Mouse (Mus musculus) neural tube, embryonic 12.5 days (tissue): ENCODE measurements at regions not wholly inside any gene's neighbourhood (a gene's known extent, or its start where the extent isn't known, plus 50 kb on each side); places are given as distances from the start of the nearest gene placed in this dataset.

Experiments
- ATAC-seq: fragments of 200-750 bp; cut with Nextera tagmentation; 2 replicates; pipeline ENCODE4 v1.8.0; 2017; ENCODE audit warnings: low read depth, mild to moderate bottlenecking, moderate TSS enrichment, moderate library complexity; ENCODE audit not compliant: low FRiP score
- H3K27ac ChIP-seq: fragments of 300-500 bp; sonication (generic); 2 replicates; pipeline ENCODE4 v1.5.1; 2016
- H3K27me3 ChIP-seq: fragments of 300-500 bp; sonication (generic); replicated peaks from 2 replicates; pipeline ENCODE4 v1.6.1; 2016; ENCODE audit warnings: mild to moderate bottlenecking
- H3K36me3 ChIP-seq: fragments of 300-500 bp; sonication (generic); 2 replicates; pipeline ENCODE4 v1.6.1; 2016; ENCODE audit warnings: mild to moderate bottlenecking
- H3K4me1 ChIP-seq: fragments of 300-500 bp; sonication (generic); 2 replicates; pipeline ENCODE4 v1.6.1; 2016
- H3K4me2 ChIP-seq: fragments of 300-500 bp; sonication (generic); replicated peaks from 2 replicates; pipeline ENCODE4 v1.6.1; 2016; ENCODE audit warnings: mild to moderate bottlenecking
- H3K4me3 ChIP-seq: fragments of 300-500 bp; sonication (generic); 2 replicates; pipeline ENCODE4 v1.5.1; 2016
- H3K9ac ChIP-seq: fragments of 300-500 bp; sonication (generic); 2 replicates; pipeline ENCODE4 v1.6.1; 2016; ENCODE audit warnings: mild to moderate bottlenecking
- H3K9me3 ChIP-seq: fragments of 300-500 bp; sonication (generic); 2 replicates; pipeline ENCODE4 v1.6.1; 2016; ENCODE audit warnings: mild to moderate bottlenecking
- WGBS: fragments of 180-500 bp; shearing (Covaris S2); methylation state at CpG from one replicate; pipeline ENCODE4 v1.1.7; 2016; 5-methylcytosine and 5-hydroxymethylcytosine counted together

DNA sequence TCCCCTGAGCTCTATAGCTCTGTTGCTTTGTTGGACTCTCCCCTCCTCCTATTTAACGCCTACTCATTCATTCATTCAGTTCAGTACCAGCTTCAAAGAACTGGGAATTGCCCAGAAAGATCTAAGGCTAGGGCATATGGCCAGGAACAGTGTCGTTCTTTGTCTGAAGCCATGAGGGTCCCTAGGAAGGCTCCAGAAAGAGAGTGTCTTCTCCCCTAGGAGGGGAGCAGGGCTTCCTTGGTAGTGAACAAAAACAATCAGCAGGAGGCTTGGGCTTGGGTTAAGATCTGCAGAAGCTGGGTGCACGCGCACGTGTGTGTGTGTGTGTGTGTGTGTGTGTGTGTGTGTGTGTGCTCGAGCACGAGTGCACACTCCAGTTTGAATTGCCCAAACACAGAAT is 142.7 kb downstream of the Tex36 start:
- Histone ChIP-seq H3K4me1 (peaks cover 8% of the 10 kb centered on the region), H3K9ac (no peak overlapping the region), H3K27ac (no peak overlapping the region), H3K4me2 (no peak overlapping the region), H3K36me3 (no peaks in the 10 kb centered on the region), H3K9me3 (no peaks in the 10 kb centered on the region), H3K4me3 (no peak overlapping the region), H3K27me3 (no peaks in the 10 kb centered on the region)
- WGBS, result 64% methylated on average over 7 of the region's 7 CpGs
- ATAC-seq, result no peak

DNA sequence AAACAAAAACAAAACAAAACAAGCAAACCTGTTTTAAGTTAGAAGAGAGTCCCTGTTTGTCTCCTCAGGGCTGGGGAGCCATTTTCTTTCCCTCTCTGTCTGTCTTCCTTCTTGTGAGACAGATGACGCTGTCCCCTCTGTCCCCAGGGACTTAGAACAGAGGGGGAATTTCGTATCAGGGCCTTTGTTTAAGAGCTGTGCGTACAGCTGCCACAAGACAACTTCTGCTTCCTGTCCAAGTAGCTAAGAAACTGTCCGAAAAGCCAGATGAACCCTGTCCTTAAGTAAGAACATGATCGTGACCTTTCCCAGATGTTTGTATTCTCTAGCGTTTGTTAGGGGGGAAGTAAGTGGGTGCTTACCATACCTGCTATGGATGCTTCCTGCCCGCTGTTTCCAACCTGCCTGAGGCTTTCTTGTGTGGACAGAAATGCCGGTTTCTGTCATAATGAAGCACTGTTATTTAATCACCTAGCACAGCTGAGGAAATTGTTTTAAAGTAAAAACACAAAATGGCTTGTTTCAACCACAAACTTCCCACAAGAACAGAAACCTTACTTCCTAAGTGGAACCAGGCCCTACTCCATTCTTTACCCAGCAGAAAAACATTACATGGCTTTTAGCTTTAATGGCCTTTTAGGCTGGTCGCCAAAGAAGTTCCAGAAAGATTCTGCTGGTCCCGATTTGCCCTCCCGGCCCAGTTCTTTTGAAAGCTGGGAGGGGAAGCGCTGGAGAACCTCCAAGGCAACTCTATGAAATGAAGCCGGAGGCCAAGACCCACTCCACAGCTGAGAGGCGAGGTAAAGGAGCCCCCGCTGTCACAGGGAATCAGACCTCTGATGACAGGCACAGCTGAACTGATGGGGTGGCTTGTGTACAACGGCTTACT is 144.3 kb downstream of the Tex36 start:
- H3K4me2 ChIP-seq, result no peak overlapping the region
- no peak overlapping the region for H3K4me3 ChIP-seq
- no peaks in the 10 kb centered on the region for H3K9me3 ChIP-seq
- H3K36me3 ChIP-seq, result no peaks in the 10 kb centered on the region
- peaks cover 8% of the 10 kb centered on the region for H3K4me1 ChIP-seq
- ATAC-seq, result no peak
- WGBS, result 59% methylated on average over 16 of the region's 16 CpGs
- no peaks in the 10 kb centered on the region for H3K27me3 ChIP-seq
- no peak overlapping the region for H3K27ac ChIP-seq
- H3K9ac ChIP-seq, result no peak overlapping the region

DNA sequence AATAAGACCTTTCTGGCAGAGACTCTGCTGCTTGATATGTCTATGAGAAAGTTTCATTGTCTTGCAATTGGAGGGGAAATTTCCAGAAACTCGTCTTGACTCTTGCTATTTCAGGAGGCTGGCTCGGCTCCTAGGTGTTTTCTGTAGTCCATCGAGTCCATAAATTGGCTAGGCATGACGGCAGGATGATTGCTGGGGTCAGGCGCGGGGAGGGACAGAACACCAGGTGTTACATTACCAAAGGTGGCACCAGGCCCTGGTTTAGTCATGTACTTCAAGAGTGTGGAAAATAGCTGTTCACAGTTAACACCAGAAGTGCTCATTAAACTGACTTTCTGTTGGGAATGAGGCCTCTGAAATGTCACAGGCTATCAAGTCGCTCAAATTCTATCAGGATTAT is 151.7 kb downstream of the Tex36 start:
- Histone ChIP-seq H3K4me1 (no peaks in the 10 kb centered on the region), H3K4me3 (no peak overlapping the region), H3K9me3 (no peaks in the 10 kb centered on the region), H3K36me3 (no peaks in the 10 kb centered on the region), H3K27me3 (no peaks in the 10 kb centered on the region), H3K27ac (no peak overlapping the region), H3K9ac (no peak overlapping the region), H3K4me2 (no peak overlapping the region)
- WGBS, result 86% methylated on average over 7 of the region's 7 CpGs
- no peak for ATAC-seq

DNA sequence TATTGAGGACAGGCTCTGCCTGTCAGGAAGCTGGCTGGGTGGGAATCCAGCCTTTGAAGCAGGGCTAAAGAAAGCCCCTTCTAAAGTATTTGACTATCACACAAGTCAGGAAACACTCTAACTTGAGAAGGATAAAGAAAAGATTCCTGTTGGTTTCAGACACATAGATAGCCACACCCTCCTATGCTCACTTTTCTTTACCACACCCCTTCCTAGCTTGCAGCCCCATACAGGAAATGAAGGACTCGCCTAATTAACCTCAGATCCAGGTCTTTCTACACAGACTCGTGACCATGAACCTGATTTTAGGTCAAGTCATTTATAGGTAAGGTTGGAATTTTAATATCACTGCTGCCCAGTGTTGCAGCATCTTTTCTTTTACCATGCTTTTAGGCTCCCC is 154.9 kb downstream of the Tex36 start:
- Histone ChIP-seq H3K9me3 (no peaks in the 10 kb centered on the region), H3K36me3 (no peaks in the 10 kb centered on the region), H3K4me2 (no peak overlapping the region), H3K27ac (no peak overlapping the region), H3K4me3 (no peak overlapping the region), H3K4me1 (no peaks in the 10 kb centered on the region), H3K27me3 (no peaks in the 10 kb centered on the region), H3K9ac (no peak overlapping the region)
- 45% methylated on average over 2 of the region's 2 CpGs for WGBS
- ATAC-seq, result no peak

DNA sequence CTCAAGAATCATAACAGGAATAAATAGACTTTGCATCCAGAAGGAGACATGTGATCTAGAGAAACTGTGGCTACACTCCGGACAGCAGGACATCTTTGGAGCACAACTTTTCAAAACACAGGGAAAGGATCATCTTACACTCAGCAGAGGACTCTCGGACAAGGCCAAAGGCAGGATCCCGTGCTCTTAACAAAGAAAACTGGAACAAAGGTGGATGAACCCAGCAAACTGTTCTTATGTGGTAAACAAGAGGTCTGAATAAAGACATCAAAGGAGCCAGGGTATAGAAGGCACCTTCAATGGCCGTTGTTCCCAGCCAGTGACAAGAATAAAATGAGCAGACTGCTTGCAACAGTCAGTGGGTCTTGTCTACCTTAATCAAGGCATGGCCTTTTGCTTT is 160.3 kb downstream of the Tex36 start:
- H3K4me3 ChIP-seq, result no peak overlapping the region
- H3K9ac ChIP-seq, result no peak overlapping the region
- no peak overlapping the region for H3K27ac ChIP-seq
- H3K4me2 ChIP-seq, result no peak overlapping the region
- no peaks in the 10 kb centered on the region for H3K9me3 ChIP-seq
- WGBS, result 8% methylated on average over 4 of the region's 4 CpGs
- H3K4me1 ChIP-seq, result peaks cover 17% of the 10 kb centered on the region
- H3K27me3 ChIP-seq, result no peaks in the 10 kb centered on the region
- no peaks in the 10 kb centered on the region for H3K36me3 ChIP-seq
- ATAC-seq, result no peak

DNA sequence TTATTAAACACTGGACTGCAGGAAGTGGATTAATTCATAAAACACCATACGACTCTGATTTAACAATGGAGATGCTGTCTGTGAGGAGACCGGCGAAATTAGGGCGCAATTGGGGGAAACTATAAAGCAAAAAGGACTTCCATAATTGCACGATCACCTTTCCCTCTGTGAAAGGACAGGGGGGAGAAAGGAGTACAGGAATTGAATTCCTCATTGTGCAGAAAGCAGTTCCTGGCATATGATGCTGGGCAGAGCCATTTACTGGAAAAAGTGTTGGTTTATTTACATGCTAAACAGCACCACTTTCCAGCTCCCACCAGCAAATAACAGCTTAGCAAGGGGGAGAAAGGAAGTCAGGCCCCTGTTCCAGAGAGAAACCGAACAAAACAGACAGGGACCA is 160.8 kb downstream of the Tex36 start:
- 56% methylated on average over 6 of the region's 6 CpGs for WGBS
- no peak for ATAC-seq
- H3K9me3 ChIP-seq, result no peaks in the 10 kb centered on the region
- H3K4me1 ChIP-seq, result peaks cover 17% of the 10 kb centered on the region
- H3K4me3 ChIP-seq, result no peak overlapping the region
- no peak overlapping the region for H3K27ac ChIP-seq
- H3K27me3 ChIP-seq, result no peaks in the 10 kb centered on the region
- no peaks in the 10 kb centered on the region for H3K36me3 ChIP-seq
- no peak overlapping the region for H3K4me2 ChIP-seq
- H3K9ac ChIP-seq, result no peak overlapping the region

DNA sequence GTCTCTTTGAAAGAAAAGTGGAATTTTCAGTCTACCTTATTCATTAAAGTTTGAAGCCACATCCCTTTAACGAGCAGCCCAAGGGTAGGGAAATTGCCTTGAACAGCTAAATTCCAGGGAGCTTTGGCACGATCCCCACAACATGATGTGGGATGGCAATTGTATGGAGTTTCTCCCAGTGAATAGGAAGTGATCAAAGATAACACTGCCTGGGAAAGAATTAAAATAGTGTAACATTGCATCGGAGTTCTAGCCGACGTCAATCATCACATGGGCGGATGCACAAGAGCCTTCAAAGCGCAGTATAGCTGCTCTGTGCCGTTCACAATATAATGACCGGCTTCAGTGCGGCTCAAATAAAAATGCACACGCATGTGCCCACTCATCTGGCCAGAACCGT is 161.2 kb downstream of the Tex36 start:
- Histone ChIP-seq H3K27ac (no peak overlapping the region), H3K9me3 (no peaks in the 10 kb centered on the region), H3K4me3 (no peak overlapping the region), H3K4me1 (peaks cover 17% of the 10 kb centered on the region), H3K36me3 (no peaks in the 10 kb centered on the region), H3K4me2 (no peak overlapping the region), H3K9ac (no peak overlapping the region), H3K27me3 (no peaks in the 10 kb centered on the region)
- ATAC-seq, result no peak
- WGBS, result 55% methylated on average over 12 of the region's 12 CpGs

DNA sequence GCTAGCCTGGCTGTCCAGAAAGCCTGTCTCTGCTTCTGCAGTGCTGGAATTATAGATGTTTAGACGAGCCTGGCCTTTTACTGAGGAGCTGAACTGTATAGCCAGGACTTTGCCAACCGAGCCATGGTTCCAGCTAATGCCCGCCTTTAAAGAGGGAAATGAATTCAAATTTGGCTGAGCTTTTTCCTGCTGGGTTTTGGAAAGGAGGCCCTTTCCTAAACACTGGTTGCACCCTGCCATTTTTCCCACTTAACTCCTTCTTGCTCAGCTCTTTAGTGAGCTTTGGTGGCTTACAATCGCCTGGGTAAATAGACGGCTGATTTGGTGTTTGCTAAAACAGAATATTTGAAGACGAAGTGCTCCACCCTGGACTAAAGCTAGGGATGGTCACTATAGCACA is 161.9 kb downstream of the Tex36 start:
- Histone ChIP-seq H3K27ac (no peak overlapping the region), H3K36me3 (no peaks in the 10 kb centered on the region), H3K4me3 (no peak overlapping the region), H3K9ac (no peak overlapping the region), H3K4me1 (peaks cover 17% of the 10 kb centered on the region), H3K4me2 (no peak overlapping the region), H3K27me3 (no peaks in the 10 kb centered on the region), H3K9me3 (no peaks in the 10 kb centered on the region)
- 80% methylated on average over 6 of the region's 6 CpGs for WGBS
- ATAC-seq, result no peak

DNA sequence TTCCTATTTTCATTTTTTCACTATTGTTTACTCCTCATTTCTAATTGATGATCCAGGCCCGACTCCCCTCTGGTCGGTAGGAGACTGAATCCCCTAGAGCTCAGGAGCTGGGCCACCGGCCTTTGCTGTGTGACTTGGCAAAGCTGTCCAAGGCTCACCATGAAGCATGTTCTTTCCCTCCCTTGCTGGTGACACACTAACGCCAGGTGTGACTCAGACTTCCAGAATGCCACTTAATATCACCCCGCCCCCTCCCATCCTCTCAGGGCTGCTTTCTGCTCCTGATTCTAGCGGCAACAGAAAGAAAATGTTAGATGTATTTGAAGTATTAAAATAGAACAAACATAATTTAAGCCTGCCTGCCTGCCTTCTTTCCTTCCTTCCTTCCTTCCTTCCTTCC is 163.3 kb downstream of the Tex36 start:
- Histone ChIP-seq H3K9ac (no peak overlapping the region), H3K9me3 (no peaks in the 10 kb centered on the region), H3K27me3 (no peaks in the 10 kb centered on the region), H3K36me3 (no peaks in the 10 kb centered on the region), H3K27ac (no peak overlapping the region), H3K4me3 (no peak overlapping the region), H3K4me2 (no peak overlapping the region), H3K4me1 (peaks cover 17% of the 10 kb centered on the region)
- 67% methylated on average over 6 of the region's 6 CpGs for WGBS
- no peak for ATAC-seq

DNA sequence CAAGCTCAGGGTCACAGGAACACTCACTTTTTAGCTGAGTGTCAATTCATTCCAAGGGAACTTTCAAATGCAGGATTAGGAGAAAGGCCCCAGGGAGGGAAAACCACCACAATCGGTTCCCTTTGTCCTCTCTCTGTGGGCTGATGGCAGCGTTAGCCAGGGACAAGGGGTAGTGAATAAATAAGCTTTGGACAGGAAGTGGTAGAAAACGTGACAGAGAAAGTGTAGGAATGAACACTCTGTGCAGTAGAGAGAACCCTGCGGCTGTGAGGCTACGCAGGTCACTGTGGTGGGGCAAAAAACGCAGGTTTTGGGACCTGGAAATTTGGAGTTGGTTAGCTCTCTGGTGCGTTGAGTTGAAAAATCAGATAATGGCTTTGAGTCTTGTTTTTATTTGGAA is 164.1 kb downstream of the Tex36 start:
- H3K36me3 ChIP-seq, result no peaks in the 10 kb centered on the region
- H3K27me3 ChIP-seq, result no peaks in the 10 kb centered on the region
- no peaks in the 10 kb centered on the region for H3K9me3 ChIP-seq
- ATAC-seq, result no peak
- 17% methylated on average over 7 of the region's 7 CpGs for WGBS
- H3K4me1 ChIP-seq, result peaks cover 17% of the 10 kb centered on the region
- no peak overlapping the region for H3K4me3 ChIP-seq
- no peak overlapping the region for H3K27ac ChIP-seq
- H3K4me2 ChIP-seq, result no peak overlapping the region
- no peak overlapping the region for H3K9ac ChIP-seq

DNA sequence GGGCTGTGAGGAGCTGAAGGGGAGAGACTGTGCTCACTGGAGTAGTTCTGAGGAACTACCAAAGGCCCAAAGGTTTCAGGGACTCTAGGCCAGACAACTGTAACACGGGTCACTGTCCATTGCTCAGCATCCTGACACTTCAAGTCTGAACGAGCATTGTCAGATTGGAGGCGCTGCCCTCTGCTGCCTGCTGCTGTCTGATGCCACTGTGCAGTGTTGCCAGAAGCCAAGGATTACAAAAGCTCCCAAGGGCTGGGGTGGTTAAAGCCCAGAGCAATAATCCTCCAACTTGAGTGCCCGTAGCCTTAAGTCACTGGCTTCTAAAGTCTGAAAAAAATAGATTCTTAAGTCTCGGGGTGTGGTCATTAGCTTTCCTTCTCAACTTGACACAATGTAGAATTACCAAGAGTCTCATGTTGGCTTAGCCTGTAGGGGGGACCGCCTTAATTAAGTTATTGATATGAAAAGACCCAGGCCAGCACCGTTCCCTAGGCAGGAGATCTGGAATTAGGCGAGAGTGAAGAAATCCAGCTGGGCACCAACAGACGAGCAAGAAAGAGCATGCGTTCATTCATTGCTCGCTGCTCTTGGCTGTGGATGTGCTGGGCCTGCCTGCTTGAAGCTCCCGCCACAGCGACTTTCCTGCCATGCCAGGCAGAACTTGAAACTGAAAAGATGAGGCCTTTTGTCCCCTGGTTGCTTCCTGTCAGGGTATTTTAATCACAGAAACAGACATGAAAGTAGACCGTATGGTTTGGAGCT is 166.2 kb downstream of the Tex36 start:
- 77% methylated on average over 14 of the region's 14 CpGs for WGBS
- no peak overlapping the region for H3K9ac ChIP-seq
- H3K4me1 ChIP-seq, result peaks cover 9% of the 10 kb centered on the region
- no peak overlapping the region for H3K4me2 ChIP-seq
- H3K9me3 ChIP-seq, result peaks cover under 1% of the 10 kb centered on the region; the same call in 1 of the 2 replicates
- H3K27me3 ChIP-seq, result no peaks in the 10 kb centered on the region
- no peak overlapping the region for H3K4me3 ChIP-seq
- no peaks in the 10 kb centered on the region for H3K36me3 ChIP-seq
- no peak for ATAC-seq
- H3K27ac ChIP-seq, result no peak overlapping the region

DNA sequence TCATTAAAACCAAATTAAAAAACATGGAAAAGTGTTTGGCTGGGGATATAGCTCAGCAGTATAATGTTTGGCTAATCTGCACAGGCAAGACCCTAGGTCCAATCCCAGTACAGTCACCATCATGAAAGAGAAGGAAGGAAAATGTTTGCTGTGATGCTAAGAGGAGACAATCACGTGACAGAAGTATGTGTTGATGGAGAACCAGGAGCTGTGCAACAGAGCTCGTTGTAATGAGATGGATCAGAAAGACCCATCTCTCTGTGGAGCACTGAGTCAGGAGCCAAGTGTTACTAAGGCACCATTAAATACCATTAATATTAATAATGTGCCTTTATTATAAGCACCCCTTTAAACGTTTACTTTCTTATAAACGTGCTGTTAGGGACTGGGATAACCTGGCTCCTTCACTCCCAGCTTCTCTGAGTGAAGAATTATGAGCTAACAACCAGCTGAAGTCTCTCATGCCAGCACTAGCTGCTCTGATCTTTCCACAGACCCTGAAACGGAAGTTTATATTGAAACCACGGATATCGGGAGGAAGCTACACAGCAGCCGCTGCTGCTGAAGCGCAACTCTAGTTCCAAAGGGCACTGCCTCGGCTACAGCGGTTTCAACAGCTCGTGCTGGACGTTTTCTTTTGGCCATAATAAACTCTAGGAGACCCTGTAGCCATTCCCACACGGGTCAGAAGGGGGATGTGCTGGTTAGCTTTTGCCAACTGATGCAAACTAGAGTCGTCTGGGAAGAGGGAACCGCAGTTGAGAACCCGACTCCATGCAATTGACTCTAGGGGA is 167.7 kb downstream of the Tex36 start:
- no peak overlapping the region for H3K4me3 ChIP-seq
- no peak for ATAC-seq
- no peaks in the 10 kb centered on the region for H3K27me3 ChIP-seq
- no peaks in the 10 kb centered on the region for H3K36me3 ChIP-seq
- H3K4me1 ChIP-seq, result peaks cover 7% of the 10 kb centered on the region; the same call in 1 of the 2 replicates
- no peak overlapping the region for H3K9ac ChIP-seq
- H3K27ac ChIP-seq, result no peak overlapping the region
- H3K9me3 ChIP-seq, result peaks cover 3% of the 10 kb centered on the region; the same call in 1 of the 2 replicates
- WGBS, result 76% methylated on average over 17 of the region's 17 CpGs
- H3K4me2 ChIP-seq, result no peak overlapping the region
